Mouse (Mus musculus): Measurements from ENCODE around the gene Gm20388.
A peak's percentile ranks its signal among the peaks of the same experiment; 100 is the strongest.
"Not testable (repeated sequence)": the region's sequence is repeated elsewhere in the genome, so short reads cannot be mapped to it uniquely, and the experiment has no call there.

The Gm20388 gene

DNA sequence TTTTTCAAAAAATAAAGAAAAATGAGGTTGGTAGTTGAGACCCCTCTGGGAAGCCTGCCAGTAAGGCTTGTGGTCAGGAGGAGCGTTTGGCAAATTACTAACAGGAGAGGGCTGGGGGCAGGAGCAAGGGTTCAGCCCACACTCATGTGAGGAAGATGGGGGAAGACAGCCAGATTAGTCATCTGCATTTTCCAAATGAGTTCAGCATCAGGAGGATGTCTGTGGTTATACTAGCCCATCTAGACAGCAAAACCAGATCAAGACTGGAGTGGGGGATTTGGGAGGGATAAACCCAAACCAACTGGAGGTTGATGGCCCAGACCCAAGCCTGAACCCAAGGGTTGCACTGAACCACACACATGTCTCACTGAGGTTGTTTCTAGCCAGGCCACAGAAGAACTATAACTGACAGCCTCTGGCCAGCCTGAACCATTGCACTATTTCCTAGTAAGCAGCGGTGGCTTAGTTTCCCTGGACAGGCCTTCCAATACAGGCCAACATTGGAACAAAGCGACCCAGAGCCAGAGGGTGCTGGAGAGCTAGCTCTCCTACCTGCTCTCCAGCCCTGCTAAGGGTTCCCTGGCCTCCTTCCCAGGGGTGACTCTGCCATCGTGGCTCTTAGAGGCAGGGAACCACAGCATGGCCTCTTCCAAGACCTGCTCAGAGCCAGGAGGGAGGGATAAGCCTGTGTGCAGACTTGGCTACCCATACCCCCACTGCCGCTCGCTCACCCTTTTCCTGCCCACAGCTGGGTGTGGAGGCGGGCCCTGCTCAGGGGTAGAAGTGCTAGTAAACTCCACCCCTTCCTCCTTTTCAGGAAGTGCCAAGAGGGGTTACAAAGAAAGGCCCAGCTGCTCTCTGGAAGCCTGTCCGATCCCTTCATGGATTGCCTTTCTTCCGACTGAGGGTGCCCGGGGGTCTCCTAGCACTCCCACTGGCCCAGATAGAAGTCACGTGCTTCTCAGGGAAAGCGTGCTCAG lies 2645.7 kb downstream of the Gm20388 start:
- no peak for DNase-seq (ENCODE audit: low spot score)

DNA sequence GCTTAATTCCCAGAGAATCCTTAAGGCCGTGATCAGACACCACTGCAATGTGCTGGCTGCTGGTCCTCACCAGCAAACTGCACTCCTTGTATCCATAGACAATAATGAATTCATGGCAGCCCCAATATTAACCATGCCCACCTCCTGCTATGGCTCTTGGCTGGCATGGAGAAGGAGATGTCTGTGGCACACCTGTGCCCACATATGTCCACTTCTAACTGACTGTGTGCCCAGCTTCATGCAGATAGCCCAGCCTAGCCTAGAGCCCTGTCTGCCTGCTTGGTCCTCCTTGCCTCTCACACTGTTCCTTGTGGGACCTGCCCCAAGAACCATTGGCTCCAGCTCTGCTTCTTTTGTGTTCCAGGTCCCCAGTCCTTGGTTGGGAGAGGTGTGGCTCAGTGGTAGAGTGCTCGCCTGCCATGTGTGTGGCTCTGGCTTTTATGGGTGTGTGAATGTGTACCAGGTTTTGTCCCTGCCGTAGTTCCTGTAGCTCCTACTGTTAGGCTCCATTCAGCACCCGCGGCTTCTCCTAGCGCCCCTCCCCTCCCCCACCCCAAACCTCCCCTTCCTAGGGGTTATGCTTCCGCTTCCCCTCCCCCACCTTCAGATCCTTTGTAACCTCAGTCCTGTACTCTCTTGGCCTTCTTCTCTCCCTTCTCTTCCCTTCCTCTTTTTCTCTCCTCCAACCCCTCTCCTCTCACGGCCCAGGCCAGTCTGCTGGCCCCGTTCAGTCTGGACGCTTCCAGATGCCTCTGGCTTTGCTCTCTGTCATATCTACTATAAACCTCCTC lies 2646.8 kb downstream of the Gm20388 start:
- DNase-seq (ENCODE audit: low spot score): no peak

DNA sequence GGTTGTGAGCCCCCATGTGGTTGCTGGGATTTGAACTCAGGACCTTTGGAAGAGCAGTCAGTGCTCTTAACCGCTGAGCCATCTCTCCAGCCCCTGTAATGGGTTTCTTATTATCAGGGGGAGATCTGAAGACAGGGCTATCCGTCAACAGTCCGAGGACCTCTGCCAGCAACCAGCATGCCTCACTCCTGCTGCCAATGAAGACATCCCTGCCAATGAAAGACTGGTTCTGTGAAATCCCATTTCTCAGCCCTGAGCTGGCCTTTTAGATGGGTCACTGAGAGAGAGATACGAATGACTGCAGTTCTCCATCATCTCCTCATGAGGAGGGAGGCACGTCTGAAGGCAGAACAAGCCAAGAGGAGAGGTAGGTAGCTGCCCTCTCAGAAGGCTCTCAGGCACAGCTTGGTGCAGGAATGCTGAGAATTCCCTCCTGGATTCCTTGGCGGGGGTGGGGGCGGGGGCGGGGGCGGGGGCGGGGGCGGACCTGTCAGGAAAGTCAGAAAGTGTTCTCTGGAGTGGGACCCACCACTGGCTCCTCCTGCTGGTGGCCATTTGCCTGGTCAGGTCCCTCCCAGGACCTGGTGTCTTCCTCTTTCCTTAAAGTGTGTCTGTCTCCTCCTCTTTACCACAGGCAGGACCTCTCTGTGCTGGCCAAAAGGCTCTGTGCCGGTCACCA lies 2648.2 kb downstream of the Gm20388 start:
- DNase-seq (ENCODE audit: low spot score): peak; percentile 63

DNA sequence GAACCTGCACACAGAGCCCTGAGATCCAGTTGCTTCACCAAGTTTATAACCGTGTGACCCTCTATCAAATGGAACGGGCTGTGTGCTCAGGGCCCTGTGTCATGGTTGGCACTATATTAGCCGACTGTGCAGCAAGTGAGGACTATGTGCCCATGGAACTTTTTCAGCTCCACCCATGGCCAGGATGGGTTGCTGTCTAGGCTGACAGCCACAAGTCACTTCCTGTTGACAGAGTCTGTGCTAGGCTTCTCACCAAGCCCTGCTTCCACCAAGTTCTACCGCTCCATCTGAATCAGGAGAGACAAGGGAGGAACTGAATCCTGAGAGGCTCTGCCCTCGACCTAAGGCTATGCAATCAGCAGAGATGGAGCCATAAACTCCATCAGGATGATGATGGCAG lies 2650.6 kb downstream of the Gm20388 start:
- DNase-seq (ENCODE audit: low spot score): no peak

DNA sequence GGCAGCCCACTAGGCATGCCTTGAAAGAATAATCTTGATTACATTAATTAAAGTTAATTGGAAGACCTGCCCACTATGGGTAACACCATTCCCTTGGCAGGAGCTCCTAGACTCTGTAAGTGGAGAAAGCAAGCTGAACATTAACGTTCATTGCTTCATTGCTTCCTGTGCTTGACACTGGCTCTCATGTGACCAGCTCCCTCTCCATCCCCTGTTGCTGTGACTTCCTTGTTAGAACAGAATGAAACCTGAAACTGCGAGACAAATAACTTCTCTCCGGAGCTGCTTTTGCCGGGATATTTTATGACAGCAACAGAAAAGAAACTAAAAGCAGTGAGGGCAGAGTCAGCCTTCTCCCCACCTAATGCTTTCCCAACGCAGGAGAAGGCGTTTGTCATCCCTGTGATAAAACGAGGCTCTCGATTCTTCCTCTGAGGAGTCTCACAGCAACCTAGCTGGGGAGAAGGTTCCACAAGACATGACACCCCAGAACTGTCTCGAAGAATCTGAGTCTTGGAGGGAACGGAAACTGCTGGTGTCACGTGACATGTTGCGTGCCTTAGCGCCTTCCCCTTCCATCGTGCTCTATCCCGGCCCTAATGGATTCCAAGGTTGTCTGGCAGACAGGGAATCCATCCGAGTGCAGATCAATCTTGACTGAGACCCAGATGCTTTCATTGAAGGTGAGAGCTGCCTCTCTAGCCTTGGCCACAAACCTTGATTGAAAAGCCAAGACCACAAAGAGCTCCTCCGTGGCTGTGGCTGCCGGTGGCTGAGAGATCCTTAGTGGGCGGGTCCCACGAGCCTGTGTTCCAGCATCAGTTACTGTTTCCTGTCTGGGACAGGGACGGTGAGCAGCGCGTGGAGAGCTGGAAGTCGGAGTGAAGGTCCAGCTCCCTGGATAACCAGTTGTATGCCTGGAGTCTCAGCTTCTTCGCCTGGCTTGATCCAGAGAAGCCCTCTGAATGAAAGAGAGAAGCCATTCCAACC lies 2654.0 kb downstream of the Gm20388 start:
- DNase-seq (ENCODE audit: low spot score): no peak

DNA sequence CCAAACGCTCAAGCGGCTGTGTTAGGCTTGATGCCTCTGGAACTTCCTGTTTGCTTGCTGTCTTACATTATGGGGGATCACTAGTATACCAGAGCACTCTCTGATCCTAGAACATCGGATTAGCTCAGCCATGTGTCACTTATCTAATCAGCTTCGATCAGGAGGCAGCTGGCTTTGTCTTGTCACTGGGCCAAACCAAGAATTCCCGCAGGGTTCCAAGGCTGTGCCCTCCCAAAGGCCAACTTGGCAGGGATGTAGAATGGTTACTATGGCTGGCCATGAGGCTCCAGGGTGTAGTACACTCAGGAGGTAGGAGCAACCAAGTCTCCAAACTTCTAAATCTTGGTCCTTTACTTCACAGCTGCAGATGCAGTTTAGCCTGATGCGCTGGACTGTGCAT lies 2656.1 kb downstream of the Gm20388 start:
- DNase-seq (ENCODE audit: low spot score): no peak

DNA sequence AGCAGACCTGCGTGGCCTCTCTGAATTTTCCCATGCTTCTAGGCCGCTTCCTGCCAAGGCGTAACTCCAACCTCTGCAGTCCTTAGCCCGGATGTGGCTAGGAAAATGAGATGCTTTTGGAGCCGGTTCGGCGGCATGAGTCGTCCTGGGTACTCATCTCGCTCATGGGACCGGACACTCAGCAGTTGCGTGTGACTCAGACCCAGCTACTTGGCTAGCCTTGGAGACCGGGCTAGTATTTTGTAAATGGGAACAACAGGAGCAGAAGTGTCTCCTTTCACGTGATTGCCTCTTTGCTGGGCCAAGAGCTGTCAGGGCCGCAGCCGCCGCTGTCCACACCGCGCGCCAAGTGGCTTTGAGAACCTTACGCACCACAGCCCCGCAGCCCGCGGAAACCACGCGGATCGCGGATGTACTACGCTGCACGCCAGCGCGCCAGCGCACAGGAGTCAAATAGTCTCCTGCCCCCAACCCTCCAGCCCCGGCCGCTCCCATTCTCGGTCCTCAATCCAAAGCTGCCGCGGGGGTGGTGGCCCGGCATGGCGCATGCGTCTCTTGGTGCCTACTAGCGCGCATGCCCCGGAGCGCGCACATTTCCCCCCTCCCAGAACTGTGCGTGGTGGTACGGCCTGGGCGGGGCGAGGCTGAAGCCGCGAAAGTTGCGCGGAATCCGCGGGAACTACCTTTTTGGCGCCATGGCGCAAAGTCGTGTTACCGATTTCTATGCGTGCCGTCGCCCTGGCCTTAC lies 2656.9 kb downstream of the Gm20388 start, which contains the start of gene Cdt1:
Gene Cdt1, plus strand, starts transcription at position 655 of the 748 bp plus-strand sequence.
- DNase-seq (ENCODE audit: low spot score): peak; percentile 97

DNA sequence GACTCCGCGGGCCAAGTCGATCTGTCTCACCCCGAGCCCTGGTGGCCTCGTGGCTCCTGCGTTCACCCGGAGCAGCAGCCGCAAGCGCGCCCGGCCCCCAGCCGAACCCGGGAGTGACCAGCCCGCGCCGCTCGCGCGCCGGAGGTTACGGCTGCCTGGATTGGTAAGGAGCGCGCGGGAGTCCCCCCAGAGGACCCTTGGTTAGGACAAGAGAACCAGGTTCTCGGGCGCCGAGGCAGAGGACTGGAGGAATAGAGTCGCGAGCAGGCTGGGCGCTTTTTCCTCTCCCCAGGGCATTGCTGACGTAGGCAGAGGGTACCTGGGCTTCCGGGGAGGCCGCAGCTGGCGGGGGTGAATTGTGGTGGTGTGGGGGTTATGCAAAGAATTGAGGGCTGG lies 2657.5 kb downstream of the Gm20388 start:
- no peak for DNase-seq (ENCODE audit: low spot score)

DNA sequence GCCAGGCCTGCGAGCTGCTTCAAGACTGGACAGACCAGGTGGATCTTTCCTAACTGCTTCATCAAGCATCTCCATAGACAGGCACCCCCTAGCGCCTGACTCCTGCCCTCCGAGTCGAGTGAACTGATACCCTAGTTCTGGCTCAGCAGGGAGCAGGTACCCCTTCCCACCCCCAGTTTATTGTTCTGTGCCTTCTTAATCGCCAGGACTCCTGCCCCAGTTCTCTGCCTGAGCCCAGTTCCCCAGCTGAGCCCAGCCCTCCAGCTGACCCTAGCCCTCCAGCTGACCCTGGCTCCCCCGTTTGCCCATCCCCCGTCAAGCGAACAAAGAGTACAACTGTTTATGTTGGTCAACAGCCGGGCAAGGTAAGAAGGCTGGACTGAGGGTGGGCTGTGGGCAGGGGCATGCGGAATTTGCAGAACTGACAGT lies 2658.3 kb downstream of the Gm20388 start:
- no peak for DNase-seq (ENCODE audit: low spot score)

DNA sequence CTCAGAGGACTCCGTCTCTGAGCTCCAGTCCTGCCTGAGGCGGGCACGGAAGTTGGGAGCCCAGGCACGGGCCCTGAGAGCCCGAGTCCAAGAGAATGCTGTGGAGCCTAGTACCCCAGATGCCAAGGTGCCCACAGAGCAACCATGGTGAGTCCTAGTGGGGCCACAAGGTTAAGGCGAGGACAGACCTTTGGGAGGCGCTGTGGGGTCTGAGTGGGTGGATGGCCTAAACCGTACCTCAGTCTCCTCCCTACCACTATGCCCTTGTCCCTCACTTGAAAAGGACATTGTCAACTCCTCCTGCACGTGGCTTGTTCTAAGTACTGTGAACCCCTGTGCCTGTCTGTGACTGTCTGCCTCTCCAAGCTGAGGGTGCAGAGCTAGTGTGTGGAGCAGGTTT lies 2658.7 kb downstream of the Gm20388 start:
- DNase-seq (ENCODE audit: low spot score): no peak

DNA sequence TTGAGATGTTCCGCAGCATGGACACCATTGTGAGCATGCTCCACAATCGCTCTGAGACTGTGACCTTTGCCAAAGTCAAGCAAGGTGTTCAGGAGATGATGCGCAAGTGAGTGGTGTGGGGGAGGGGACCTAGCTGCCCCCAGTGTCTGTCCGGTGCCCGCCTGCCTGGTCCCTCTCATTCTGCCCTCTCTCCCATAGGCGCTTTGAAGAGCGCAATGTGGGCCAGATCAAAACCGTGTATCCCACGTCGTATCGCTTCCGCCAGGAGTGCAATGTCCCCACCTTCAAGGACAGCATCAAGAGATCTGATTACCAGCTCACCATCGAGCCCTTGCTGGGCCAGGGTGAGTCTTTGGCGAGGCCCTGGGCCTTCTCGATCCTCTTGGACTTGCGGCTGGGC lies 2659.4 kb downstream of the Gm20388 start:
- DNase-seq (ENCODE audit: low spot score): no peak

DNA sequence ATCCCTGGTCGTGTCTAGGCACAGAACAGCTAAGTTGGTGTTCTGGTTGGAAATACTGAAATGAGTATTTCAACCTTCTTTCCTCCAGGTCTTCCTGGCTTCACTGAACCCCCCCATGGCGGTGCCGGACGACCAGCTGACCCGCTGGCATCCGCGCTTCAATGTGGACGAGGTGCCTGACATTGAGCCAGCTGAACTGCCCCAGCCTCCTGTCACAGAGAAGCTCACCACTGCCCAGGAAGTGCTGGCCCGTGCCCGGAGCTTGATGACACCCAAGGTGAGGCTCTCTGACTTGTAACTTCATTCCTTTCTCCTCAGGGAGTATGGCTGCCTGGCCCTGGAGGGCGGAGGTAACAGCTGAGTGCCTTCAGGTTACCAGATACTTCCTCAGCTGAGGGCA lies 2660.5 kb downstream of the Gm20388 start:
- no peak for DNase-seq (ENCODE audit: low spot score)

DNA sequence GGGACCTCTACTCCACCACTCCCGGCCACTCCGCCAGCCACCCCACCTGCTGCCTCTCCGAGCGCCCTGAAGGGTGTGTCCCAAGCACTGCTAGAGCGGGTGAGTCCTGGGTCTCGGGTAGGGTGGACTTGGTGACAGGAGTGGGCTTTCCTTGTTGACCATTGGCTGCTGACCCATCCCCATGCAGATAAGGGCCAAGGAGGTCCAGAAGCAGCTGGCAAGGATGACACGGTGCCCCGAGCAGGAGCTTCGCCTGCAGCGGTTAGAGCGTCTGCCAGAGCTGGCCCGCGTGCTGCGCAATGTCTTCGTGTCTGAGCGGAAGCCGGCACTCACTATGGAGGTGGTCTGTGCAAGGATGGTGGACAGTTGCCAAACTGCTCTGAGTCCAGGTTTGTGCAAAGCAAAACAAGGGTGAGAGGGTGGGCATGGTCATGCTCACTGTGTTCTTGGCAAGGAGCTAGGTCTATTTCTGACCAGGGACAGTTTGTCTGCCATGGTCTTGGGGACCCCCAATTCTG lies 2661.2 kb downstream of the Gm20388 start:
- DNase-seq (ENCODE audit: low spot score): no peak

DNA sequence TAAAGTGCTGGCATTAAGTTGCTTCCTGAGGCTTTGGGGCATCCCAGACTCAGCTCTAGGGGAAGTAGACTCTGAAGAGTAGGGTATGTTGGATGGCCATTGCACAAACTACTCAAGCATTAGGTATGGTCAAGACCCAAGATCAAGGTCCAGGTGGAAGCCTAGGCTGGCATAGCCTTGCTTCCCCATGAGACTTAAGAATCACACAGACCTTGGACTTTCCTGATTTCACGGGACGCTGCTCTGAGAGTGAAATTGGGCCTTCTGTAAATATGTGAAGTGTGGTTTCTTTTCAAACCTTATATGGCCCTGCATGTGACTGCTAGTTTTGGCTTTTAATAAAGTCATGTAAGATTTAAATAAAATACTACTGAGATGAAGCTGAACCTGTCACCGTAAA lies 2662.1 kb downstream of the Gm20388 start:
- no peak for DNase-seq (ENCODE audit: low spot score)

DNA sequence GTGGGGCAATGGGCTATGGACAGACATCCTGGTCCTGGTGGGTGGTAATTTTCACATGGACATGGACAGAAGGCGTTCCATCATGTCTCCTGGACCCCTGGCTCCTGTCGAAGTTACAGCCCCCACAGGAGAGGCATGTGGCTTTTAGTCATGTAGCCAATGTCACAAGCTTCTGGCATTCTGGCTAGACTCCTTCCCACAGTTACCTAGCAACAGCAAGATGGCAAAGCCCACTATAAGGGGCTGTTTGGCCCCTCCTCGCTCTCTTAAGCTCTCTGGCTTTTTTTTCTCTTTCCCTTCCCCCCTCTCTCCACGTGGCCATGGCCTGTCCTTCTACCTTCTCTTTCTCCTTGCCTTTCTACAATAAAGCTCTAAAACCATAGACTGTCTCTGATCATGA lies 2662.5 kb downstream of the Gm20388 start:
- not testable (repeated sequence) for DNase-seq (ENCODE audit: low spot score)

DNA sequence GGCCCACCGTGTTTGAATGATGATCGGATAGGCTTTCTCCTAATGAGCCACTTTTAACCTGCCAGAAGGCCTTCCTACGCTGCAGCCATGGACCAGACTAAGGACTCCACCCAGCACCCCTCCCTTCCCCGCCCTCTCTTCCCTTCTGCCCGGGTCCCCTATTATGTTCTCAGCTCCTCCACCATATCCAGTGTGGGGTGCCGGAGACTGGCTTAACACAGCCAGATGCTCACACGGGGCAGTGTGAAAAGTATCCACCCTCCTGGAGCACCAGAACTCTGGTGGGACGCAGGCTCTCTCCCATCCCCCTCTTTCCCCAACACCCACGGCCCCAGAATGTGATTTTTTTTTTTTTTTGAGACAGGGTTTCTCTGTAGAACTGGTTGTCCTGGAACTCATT lies 2662.9 kb downstream of the Gm20388 start:
- DNase-seq (ENCODE audit: low spot score): no peak

DNA sequence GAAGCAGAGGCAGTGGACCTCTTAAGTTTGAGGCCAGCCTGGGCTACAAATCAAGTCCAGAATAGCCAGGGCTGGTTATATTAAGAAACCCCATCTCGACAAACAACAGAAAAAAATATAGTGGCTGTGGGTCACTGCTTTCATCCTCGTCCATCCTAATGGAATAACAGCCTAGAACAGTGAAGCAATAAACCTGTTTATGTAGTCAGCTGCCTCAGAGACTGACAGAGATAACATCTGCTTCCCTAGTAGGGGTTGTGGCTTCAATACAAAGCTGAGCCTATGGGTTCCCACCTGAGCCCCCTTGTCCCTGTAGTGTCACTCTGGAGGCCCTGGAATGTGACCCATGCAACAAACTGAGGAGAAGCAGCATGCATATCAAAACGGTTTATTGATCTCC lies 2663.6 kb downstream of the Gm20388 start:
- DNase-seq (ENCODE audit: low spot score): no peak

DNA sequence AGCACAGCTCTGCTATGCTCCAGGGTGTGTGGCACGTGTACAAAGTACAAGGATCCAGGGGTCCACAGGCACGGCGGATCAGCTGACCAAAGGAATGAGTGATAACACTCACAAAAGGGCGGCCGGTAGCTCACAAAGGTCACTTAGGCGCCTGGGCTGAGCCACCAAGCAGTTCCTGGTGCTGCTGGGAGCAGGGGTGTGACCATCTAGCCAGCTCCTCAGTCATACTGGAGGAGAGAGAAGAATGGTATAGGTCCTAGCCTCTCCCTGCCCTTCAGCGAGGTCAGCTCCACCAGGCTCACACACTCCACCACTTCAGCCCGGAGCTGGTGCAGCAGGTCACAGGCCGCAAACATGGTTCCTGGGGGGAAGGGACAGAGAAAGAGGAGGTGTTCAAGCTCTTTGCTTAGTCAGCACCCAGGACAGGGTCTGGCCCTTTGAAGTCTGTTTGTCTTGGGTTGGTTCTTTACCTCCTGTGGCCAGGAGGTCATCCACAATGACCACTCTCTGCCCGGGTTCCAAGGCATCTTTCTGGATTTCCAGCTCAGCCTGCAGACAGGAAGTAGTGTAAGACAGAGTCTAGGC lies 2664.1 kb downstream of the Gm20388 start:
- DNase-seq (ENCODE audit: low spot score): no peak

DNA sequence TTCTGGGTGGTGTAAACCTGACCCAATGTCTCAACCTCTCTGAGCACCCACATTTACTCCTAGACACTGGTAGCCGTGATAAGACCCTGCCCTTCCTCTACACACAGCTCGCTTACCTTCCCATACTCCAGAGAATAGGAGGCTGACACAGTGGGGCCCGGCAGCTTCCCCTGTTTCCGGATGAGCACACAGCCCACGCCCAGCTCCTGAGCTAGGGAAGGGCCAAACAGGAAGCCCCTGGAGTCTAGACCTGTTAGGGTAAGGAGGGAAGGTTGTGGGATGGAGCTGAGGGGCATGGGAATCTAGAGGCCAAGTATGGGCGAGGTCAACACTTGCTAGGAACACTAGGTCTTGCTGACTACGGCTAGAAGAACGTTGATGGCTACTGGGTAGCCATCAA lies 2664.6 kb downstream of the Gm20388 start:
- no peak for DNase-seq (ENCODE audit: low spot score)
